22 mouse cellular contexts compared by ENCODE assay signal in genomic region chr9:32143451-32143850, GRCm38 (mm10). TPM values are rescaled to one million over a fixed set of nuclear protein-coding genes. Genes with fewer than 3 reads are reported as not detected.
DNase-seq lines count a peak whose midpoint lies in the region; ATAC-seq and TF ChIP-seq lines count a peak whose summit lies in the region.
"Had no signal": no experiment of that assay in that cellular context is flagged by ENCODE, and none has a peak within 500 bp of the region (broad histone marks: within the 10 kb centered on the region; RNA-seq: fewer than 3 reads in every experiment).

No protein-coding gene starts in this region.

- no peaks in the 10 kb centered on the region for H3K36me3 ChIP-seq in midbrain, embryonic 11.5 days (ENCODE audit: control insufficient read depth, insufficient read depth, low read length)
- H3K36me3 ChIP-seq in midbrain, embryonic 16.5 days (ENCODE audit: control insufficient read depth, insufficient read depth, low read length), result no peaks in the 10 kb centered on the region
- no peaks in the 10 kb centered on the region for H3K36me3 ChIP-seq in ES-E14 (ENCODE audit: control insufficient read depth, insufficient read depth, low read length, poor library complexity, severe bottlenecking)
- H3K36me3 ChIP-seq: G1E had no signal

- H3K9ac ChIP-seq in midbrain, embryonic 11.5 days (ENCODE audit: low read length), result no peak overlapping the region
- no peak overlapping the region for H3K9ac ChIP-seq in midbrain, embryonic 16.5 days (ENCODE audit: low read depth, low read length)
- no peak overlapping the region for H3K9ac ChIP-seq in ES-E14 (ENCODE audit: insufficient read depth, low read depth, low read length, poor library complexity, severe bottlenecking)

- H3K4me2 ChIP-seq in midbrain, embryonic 11.5 days, result no peak overlapping the region
- H3K4me2 ChIP-seq in midbrain, embryonic 16.5 days (ENCODE audit: low read length), result no peak overlapping the region

- no peak overlapping the region for H3K27ac ChIP-seq in midbrain, embryonic 11.5 days (ENCODE audit: low read depth, low read length)
- H3K27ac ChIP-seq in midbrain, embryonic 16.5 days (ENCODE audit: low read length), result no peak overlapping the region
- H3K27ac ChIP-seq in ES-E14 (ENCODE audit: insufficient read depth, low read depth, low read length, poor library complexity, severe bottlenecking), result no peak overlapping the region

- no peak overlapping the region for H3K4me3 ChIP-seq in midbrain, embryonic 11.5 days (ENCODE audit: low read depth, low read length)
- no peak overlapping the region for H3K4me3 ChIP-seq in midbrain, embryonic 16.5 days (ENCODE audit: low read depth, low read length)
- H3K4me3 ChIP-seq in ES-E14 (ENCODE audit: insufficient read depth in 1 of 2, low read depth in 1 of 2, low read length in 2 of 2, poor library complexity in 1 of 2, severe bottlenecking in 1 of 2), result no peak overlapping the region

- no peak for ATAC-seq in midbrain, embryonic 11.5 days (ENCODE audit: low FRiP score)
- no peak for ATAC-seq in midbrain, embryonic 16.5 days
- ATAC-seq: activated CD4-positive, CD25-positive, alpha-beta regulatory T cell, adult 4 months; CD4-positive, CD25-positive, alpha-beta regulatory T cell, adult 4 months; Patski had no signal

- WGBS in midbrain, embryonic 11.5 days, result 94% methylated on average over 3 of the region's 3 CpGs
- WGBS in midbrain, embryonic 16.5 days, result 92% methylated on average over 3 of the region's 3 CpGs

- intact Hi-C loops in heart, postnatal 36 days (cut with DNase I), result no loop called here

- H3K4me1 ChIP-seq in midbrain, embryonic 11.5 days (ENCODE audit: control insufficient read depth, insufficient read depth, low read length), result no peaks in the 10 kb centered on the region
- H3K4me1 ChIP-seq in midbrain, embryonic 16.5 days (ENCODE audit: control insufficient read depth, insufficient read depth, low read length), result no peaks in the 10 kb centered on the region
- H3K4me1 ChIP-seq in ES-E14 (ENCODE audit: control insufficient read depth in 2 of 2, insufficient read depth in 2 of 2, low read length in 2 of 2, poor library complexity in 1 of 2), result peaks cover 0 to 10% of the 10 kb centered on the region in 2 experiments; a peak in 2 of 4 replicates

- H3K27me3 ChIP-seq in midbrain, embryonic 11.5 days (ENCODE audit: control insufficient read depth, insufficient read depth, low read length), result no peaks in the 10 kb centered on the region
- H3K27me3 ChIP-seq in midbrain, embryonic 16.5 days (ENCODE audit: control insufficient read depth, insufficient read depth, low read depth, low read length), result no peaks in the 10 kb centered on the region
- H3K27me3 ChIP-seq: CH12.LX, Patski had no signal

- in situ Hi-C loops in ES-E14 (cut with MboI; ENCODE audit: low sequenced_read_pairs in 2 of 2, unreplicated experiment in 2 of 2), result no loop called here

- peak; percentile 54 for DNase-seq in heart, adult 11 months
- DNase-seq in heart, postnatal 36 days, result no peak
- peak; percentile 54 for DNase-seq in midbrain, embryonic 11.5 days (ENCODE audit: low spot score, missing footprints)
- DNase-seq in ES-E14 (ENCODE audit: low read depth, low spot score), result no peak
- no peak for DNase-seq in neural tube, embryonic 10.5 days (ENCODE audit: extremely low spot score, low spot score)
- DNase-seq: adrenal gland, adult 2 months; adrenal gland, adult 8-10 months; adrenal gland, postnatal 10 days; adrenal gland, postnatal 14 days; adrenal gland, postnatal 25 days; adrenal gland, postnatal 36 days; B cell, adult 2 months; cerebellum, adult 11 months; cerebellum, adult 11-12 months; cerebellum, adult 18-20 months; cerebellum, adult 2 months had no signal

- no peaks in the 10 kb centered on the region for H3K9me3 ChIP-seq in midbrain, embryonic 11.5 days (ENCODE audit: control insufficient read depth, low read length)
- H3K9me3 ChIP-seq in midbrain, embryonic 16.5 days (replicated peaks; ENCODE audit: control insufficient read depth, low read length, poor library complexity, severe bottlenecking), result no peaks in the 10 kb centered on the region
- no peaks in the 10 kb centered on the region for H3K9me3 ChIP-seq in ES-E14 (ENCODE audit: control insufficient read depth, insufficient read depth, low read depth, low read length)
- H3K9me3 ChIP-seq: G1E had no signal

TF ChIP-seq in ES-E14, 5 proteins besides CTCF, POLR2A, EP300 and RAD21:
- no peak for TF ChIP-seq HCFC1 (IDR thresholded peaks at IDR 0.05; ENCODE audit: borderline replicate concordance, insufficient read depth, low read length)
- no peak for TF ChIP-seq MAFK (IDR thresholded peaks at IDR 0.05; ENCODE audit: insufficient read depth, low read depth, low read length)
- 0 out of 2 replicates have a peak, but pooled peaks have one; percentile 8 for TF ChIP-seq ZNF384 (IDR thresholded peaks at IDR 0.05; ENCODE audit: low read depth, low read length)
- no peak for TF ChIP-seq ZC3H11A (IDR thresholded peaks at IDR 0.05; ENCODE audit: borderline replicate concordance, low read depth, low read length)
- no peak for TF ChIP-seq CHD2 (IDR thresholded peaks at IDR 0.05; ENCODE audit: low read depth, low read length)

RNA-seq across cellular contexts. Expression of gene Arhgap32, which starts 27.5 kb away (rescaled TPM):
- 10 to 100 TPM; 14.4 to 23.7 TPM for total RNA-seq in heart, postnatal 36 days (2021)
- polyA plus RNA-seq in midbrain, embryonic 11.5 days (2014; fragmentation: Nextera tagmentation; extraction: Ambion mirVana), result 6.9 and 7.2 TPM in 2 replicates
- 10.9 and 11.3 TPM in 2 replicates for polyA plus RNA-seq in midbrain, embryonic 16.5 days (2015; fragmentation: Nextera tagmentation; extraction: Ambion mirVana)
- 12.4 and 13.9 TPM in 2 replicates for total RNA-seq in ES-E14 (2012; rRNA removed)
- polyA plus RNA-seq: activated CD4-positive, CD25-positive, alpha-beta regulatory T cell, adult 4 months; CD4-positive, CD25-positive, alpha-beta regulatory T cell, adult 4 months had no signal

Comparison
In these comparisons a context has a peak if more than half of its experiments do, and no peak if none do; other contexts are left out.
1. DNase-seq: peak in heart, adult 11 months (single experiment) and midbrain, embryonic 11.5 days (single experiment); none in heart, postnatal 36 days (0 of 2), ES-E14 (single experiment) and neural tube, embryonic 10.5 days (single experiment).